Mouse (Mus musculus) frontal cortex, postnatal 36 days (tissue): ENCODE results near the gene Kmt2d.
"Not testable (repeated sequence)": the region's sequence is repeated elsewhere in the genome, so short reads cannot be mapped to it uniquely, and the experiment has no call there.

Experiments used
- DNase-seq, 2 experiments: peaks; one replicate each; pipeline ENCODE4 v3.0.0; 2022; ENCODE audit warnings: low spot score in 2 of 2

The Kmt2d gene

DNA sequence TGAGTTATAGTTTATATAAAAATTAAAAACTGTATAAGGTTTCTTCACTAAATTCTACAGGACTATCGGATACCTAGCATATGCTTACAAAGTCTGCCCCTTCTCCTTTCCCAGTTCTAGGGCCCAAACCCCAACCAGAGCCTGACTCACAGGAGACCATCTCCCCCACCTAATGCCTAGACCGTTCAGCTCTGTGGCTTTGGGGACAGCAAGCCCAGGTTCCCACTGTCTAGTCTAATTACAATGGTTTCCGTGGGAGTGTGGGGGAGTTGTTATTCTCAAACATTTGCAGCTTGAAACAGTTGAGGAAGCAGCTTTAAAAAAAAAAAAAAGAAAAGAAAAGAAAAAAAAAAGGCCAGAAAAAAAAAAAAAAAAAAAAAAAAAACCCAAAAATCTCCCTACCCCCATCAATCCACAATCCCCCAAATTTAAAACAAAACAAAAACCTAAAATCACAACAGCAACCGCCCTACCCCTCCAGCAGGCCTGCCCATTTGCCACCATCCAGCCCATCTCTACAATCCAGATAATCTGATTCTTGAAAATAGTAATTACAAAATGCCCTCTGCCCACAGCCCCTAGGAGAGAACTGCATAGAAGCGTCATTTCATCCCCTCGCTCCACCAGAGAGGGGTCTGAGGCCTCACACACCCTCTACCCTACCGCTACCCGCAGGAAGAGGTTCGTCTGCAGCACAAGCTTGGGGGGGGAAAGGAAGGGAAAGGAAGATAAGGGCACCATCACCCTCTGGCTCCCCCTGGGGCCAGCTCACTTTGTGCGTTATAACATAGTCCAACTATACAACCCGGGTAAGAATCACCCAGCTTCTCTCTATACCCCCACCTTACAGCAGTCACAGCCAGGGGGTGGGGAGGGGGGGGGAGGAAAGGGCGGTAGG, 38.6 kb downstream of the Kmt2d start:
- DNase-seq, result no peak

DNA sequence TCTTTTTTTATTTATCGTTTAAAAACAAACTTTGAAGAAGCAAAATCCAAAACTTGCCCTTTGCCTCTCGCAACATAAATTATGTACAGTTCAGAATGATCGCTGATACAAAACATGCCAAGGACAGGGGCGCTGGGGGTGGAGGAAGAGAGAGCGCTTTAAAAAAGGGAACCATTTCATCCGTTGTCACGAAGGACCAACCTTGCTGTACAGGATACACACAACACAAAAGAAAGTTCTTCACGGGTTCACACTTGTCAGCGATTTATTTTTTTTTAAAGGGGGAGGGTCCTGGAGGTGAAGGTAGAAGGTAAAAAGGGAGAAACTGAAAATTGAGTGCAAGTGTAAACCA, 39.3 kb downstream of the Kmt2d start:
- no peak for DNase-seq

DNA sequence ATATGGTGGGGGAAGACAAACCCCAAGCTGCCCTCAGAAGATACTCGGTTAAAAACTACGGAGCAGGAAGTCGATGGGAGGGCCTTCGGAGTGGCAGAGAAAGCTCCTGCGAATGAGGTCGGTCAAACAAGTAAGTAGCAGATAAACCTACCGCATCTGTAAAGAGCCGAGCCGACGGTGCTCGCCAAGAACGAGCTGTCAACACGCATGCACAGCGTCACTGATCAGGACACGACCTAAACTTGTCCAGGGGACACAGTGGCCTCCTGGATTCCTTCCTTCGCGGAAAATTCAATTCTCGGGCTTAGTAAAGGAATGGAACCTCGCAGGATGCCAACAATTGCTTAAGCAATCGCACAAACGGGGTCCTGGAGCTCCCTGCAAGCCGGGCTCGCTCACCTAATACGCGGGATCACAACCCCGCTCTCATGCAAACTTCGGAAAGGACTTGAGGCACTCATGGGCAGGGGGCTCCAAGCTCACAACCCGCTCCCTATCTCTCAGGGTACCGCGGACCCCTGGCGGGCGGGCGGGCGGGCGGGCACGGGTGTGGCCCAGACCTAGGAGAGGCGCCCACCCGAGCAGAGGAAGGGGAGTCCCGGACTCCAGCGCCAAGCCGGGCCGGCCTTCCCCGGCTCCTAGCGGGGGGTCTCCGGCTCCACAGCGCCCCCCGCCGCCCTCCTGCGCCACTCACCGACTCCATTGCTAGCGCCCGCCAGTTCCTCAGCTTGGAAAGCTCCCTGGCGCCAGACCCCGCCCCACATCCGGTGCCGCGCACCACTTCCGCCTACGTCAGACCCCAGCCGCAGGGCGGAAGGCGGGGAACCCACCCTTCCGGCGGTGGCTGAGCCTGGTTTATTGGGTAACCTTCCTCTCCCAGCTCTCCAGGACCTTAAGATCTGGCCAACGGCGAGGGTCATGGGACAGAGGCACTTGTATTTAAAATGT, 40.0 kb downstream of the Kmt2d start, which contains the start of gene Prkag1:
Gene Prkag1 (minus strand): TSS at position 786 of the 948 bp plus-strand sequence.
- peak; percentile 95 for DNase-seq

DNA sequence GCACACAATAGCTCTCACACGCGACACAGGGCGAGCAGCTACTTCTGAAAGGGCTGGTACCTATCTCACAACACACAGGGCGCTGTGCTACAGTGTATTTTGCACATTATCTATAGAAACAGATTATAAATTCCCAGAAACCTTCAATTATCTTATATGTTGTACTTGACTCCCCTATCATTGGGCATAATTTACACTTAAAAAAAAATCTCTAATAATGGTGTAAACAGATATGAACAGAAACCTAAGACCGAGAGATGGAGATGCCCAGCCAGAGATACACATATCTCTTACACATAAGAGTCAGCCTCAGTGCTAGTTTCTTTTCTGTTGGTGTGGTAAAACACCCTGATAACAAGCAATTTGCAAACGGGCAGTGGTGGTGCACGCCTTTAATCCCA, 43.4 kb downstream of the Kmt2d start:
- DNase-seq, result no peak

DNA sequence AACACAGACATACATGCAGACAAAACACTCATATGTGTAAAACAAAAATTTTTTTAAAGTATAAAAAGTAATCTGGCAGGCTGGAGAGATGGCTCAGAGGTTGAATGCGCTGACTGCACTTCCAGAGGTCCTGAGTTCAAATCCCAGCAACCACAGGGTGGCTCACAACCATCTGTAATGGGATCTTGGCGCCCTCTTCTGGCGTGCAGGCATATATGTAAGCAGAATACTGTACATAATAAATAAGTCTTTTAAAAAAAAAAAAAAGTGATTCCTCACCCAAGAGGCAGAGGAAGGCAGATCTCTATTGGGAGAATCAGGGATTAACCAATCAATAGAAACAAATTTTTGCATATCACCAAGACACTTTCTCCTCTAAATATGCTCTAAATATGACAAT, 47.6 kb downstream of the Kmt2d start:
- no peak for DNase-seq

DNA sequence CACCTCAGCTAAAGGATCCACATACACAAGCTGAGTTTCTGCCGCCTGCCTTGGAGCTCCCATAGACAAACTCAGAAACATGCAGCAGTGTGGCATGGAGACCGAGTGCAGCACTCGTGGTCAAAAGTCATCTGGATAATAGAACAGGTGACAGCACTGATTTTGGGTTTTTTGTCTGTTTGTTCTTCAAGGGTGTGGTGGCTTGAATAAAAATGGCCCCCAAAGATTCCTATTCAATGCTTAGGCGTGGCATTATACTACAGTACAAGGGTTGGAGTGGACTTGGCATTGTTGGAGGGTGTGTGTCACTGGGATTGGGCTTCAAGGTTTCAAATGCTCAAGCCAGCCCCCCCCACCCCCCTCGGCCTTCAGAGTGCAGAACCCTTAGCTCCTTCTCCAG, 48.9 kb downstream of the Kmt2d start:
- no peak for DNase-seq

DNA sequence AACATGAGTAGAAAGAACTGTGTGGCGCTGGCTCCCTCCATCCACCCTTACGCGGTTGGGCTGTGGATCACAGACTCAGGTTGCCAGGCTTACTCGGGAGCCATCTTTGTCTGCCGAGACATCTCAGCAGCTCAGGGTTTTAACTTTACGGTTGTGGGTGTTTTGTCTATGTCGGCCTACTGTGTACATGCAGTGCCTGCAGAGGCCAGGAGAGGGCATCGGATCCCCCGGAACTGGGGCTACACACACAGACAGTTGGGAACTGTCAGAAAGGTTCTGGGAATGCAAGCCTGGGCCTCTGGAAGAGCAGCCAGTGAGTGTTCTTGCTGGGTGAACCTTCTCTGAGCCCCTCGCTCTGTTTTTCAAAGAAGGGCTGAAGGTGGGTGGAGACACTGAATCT, 49.6 kb downstream of the Kmt2d start:
- no peak for DNase-seq

DNA sequence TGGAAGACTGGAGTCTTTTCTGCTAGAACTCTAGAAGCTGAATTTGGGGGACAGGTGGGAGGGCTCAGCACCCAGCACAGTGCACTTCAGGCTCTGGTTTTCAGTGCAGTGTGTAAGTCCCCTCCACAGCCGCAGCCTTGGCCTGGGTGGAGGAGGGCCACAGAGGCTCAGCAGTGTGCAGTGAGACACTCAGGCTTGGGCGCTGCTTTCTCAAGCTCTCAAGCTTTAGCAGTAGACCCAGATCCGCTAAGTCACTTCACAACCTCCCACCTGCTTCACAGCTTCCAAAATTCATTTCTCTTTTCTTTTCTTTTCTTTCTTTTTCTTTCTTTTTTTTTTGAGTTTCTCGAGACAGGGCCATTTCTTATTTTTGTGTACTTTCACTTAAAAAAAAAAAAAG, 50.1 kb downstream of the Kmt2d start:
- peak in 1 of 2 experiments; percentile 34 for DNase-seq

DNA sequence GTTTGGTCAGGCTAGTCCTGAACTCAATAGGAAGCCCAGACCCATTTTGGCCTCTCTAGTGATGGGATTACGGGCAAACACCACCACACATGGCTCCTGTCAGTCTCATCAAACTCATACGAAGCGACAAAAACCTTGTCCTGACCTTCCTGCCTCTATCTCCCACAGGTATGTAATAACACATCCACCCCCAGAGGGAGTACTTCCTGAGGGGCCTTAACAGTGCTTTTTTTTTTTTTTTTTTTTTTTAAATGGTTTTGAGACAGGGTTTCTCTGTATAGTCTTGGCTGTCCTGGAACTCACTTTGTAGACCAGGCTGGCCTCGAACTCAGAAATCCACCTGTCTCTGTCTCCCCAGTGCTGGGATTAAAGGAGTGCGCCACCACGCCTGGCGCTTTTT, 52.8 kb downstream of the Kmt2d start:
- DNase-seq, result no peak

DNA sequence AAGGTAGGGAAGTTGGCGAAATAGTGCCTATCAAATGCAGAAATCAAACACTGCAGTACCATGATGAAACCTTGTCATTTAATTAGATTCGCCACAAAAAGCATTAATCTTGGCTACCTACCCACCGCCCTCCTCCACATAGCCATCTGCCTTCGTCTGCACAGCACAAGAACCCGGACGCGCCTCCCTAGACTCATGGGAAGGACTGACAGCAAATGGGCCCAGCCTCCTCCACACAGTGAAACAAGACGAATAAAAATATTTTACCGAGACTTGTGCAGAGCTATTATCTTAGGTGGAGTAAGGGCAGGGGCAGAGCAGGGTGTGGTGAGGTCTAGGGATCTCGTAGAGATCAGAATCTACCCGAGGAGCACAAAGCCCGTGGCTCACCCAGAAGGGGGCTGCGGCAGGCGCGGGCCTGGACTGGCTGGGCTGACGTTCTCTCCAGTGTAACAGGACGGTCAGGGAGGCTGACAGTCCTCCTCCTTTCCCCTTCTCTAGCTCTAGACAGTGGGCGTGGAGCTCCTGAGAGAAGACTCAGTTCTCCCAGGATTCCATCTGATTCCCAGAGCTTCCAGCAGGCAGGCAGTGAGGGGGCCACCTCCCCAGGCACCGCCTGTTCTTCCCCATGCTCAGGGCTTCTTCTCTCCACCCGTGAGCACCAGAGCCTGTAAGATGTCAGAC, 58.1 kb downstream of the Kmt2d start:
- DNase-seq, result peak; percentile 81 to 86

DNA sequence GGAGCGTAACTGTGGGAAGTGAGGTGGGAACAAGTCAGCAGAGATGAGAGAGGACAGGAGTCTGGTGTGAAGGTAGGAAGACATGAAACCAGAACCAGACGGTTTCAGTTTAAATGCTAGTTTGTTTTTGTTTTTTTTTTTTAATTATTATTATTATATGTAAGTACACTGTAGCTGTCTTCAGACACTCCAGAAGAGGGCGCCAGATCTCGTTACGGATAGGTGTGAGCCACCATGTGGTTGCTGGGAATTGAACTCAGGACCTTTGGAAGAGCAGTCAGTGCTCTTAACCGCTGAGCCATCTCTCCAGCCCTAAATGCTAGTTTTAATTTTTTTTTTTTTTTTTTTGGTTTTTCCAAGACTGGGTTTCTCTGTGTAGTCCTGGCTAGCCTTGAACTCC, 60.8 kb downstream of the Kmt2d start:
- DNase-seq, result not testable (repeated sequence)

DNA sequence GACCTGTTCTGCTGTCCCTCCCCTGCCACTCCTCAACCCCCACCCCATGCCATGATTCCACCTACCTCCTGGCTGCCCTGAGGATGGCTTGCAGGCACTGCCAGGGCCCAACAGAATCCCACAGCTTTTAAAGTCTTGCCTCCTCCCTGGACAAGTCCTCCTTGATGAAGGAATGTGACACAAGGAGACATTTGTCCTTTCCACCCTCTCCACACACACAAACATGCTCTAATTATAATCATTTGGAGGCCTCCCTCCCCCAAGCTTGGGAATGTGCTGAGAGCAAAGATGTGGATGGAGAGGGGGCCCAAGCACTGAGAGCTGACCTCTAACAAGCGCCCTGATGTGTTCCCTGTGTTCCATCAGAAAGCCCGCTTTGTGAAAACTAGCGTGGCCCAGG, 61.6 kb downstream of the Kmt2d start, which contains the start of gene Ddn:
Gene Ddn (minus strand): TSS at position 101 of the 400 bp plus-strand sequence.
- no peak for DNase-seq

DNA sequence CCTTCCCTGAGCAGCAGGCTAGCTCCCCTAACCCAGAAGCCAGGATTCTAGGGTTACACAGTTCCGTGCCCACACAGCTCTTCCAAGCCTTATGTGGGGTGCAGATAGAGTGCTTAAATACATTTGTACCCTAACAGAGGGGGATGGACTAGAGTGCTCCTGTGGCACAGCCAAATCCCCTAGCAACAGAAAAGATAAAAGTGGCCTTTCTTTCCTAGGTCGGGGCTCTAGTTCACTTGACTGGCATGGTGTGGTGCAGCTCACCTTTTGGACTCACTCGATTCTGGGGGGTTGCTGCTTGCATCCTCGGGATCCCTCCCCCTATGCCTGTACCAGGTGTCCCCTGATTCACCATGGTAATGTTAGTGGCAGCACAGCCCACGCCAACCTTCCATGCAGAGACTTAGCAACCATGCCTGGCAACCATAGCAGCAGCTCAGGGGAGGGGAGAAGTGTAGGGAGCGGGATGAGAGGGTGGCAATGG, 62.3 kb downstream of the Kmt2d start:
- DNase-seq, result peak; percentile 89 to 91

DNA sequence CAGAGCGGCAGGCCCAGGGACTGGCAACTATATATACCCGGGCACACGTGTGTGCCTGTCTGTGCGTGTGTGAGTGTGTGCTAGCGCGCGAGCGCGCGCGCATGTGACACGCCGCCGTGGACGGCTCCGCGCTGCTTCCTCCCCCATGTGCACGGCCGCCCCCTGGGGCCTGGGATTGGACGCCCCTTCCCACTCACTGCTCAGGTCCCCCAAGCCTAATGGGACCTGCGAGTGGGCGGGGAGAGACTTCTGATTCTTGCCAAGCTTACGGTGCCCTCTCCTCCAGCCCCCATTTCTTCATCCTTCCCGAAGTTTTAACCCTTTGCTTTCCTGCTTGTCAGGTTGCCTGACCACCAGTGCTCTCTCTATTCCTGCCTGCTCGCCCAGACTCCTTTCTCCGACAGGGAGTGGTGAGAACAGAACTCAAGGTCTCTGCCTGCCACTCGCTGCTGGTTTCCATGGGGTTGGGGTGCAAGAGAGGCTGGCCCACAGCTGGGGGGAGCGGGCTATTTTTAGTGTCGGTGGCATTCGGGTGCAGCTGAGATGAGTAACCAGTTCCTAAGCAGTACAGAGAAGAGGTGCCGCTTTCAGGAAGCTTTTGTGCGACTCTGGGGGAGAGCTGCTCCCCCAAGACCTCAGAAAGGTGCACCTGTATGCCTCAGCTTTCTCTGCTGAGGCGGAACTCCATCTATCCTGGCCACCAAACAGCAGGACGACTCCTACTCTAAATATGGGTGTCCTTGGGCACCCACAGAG, 62.9 kb downstream of the Kmt2d start:
- DNase-seq, result peak; percentile 84 to 88

DNA sequence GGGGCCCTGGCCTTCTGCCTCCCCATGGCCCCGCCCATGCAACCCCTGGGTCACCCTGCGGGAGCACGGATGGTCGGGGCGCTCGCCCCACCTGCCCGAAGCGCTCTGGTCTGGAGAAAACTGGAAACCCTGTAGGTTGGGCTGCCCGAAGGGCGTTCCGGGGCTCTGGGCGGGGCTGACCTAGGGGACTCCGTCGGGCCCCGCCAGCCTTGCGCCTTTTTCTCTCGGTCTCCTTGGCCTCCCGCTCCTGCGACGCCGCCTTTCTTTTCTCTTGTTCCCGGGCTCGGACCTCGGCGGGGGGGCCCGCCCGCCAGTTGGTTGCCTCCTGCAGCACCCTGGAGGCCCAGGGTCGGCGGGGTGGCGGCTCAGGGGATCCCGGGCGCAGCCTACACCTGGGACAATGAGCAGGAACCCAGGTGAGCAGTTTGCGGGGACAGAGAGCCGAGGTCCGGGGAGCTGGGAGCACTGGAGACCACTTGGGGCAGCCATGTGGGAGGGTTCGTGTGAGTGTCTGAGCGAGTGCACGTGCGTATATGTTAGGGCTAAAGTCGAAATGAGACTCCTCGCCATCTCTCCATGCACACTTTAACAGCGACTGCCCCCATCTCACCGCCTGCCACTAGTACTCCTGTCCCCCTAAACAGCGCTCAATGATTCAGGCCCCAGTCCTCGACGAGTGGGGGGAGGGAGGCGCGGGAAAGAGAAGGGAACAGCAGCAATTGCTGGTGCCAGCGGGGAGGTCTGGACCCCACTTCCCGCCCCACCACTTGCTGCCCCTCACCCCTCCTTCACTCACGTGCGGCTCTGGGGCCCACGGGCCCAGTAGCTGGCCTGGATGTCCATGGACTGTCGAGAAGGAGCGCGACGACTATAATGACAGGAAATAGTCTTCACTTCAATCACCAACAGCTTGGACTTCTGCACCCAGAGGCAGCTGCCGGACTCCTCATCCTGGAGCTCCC, 63.9 kb downstream of the Kmt2d start:
- peak in 1 of 2 experiments; percentile 40 for DNase-seq

DNA sequence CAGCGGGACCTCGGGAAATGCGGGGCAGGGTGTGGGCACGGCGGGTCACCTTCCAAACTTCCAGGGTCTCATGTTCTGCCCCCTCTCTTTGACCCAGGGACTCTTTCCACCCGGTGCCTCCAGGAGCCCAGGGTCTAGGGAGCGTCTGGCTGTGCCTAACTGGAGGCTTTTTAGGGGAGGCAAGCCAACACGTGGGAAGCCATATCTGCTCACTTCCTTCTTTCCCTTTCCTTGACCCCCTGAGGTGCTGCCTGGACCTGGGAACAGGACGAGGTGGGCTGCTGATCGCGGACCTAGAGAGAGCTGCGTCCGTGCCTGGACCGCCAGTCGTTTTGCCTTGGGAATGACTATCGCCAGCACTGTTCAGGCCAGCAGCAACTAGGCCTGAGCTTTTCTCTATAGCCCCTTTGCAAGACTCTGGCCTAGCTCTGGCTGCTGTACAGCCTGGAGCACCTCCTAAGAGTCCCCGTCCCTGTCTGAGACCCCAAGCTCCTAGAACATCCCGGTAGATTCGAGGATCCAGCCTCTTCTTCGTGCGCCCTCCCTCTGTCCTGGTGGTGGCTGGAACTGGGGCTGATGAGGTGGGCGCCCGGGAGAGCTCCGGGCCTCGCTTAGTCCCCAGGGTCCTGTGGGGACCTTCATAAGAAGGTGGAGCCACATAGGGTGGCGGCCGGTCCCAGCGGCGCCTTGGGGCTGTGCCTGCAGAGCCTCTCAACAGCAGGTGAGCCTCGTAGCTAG, 64.8 kb downstream of the Kmt2d start:
- no peak for DNase-seq

DNA sequence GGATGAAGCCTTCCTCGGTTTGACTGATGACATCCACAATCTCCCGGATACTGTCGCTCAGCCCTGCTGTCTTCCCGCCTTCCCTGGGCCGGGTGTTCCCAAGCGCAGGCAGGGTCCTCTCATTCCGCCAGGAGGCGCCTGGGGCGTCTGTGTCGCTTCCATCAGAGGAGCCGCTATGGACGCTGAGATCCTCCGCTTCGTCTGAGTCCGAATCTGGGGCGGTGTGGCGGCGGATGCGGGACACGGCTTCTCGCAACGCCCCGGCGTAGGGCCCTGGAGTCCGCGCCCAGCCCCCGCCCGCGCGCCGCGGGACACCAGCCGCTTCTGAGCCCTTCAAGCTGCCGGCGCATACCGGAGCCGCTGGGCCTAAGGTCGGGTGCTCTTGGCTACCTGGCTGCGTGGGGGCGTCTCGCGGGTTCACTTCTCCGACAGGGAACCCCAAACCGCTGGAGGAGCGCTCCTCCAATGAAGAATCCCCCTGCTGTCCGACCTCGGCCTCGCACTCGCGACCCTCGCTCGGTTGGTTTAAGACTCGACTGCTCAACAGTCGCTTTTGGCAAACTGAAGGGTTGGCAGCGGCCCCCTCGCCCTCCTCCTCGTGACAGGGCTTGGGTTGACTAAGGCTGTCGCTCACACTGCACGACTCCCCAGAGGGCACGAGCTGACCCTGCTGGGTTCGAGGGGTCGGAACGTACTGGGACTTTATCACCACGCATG, 65.5 kb downstream of the Kmt2d start:
- DNase-seq, result peak; percentile 77 to 83

DNA sequence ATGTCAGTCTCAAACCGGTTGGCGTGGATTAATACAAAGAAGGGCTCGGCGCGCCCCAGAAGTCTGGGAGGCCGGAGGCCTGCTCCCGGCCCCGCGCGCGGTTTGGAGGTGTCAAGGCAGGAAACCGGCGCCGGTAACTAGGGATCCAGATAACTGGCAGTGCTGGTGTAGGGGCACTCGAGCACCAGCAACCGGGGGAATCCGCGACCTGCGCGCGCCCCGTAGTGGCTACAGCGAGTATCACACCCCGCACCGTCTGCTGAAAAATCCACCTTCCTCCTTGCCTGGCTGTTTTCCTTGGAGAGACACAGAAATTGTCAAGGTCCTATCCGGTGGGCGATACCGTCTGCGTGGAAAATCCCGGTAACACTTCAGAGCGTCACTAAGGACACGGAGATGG, 67.0 kb downstream of the Kmt2d start:
- DNase-seq, result peak; percentile 90 to 95
